Mouse (Mus musculus): ENCODE data around the gene Thoc5.

- TF ChIP-seq POLR2A (IDR thresholded peaks at IDR 0.05; ENCODE audit: extremely low read depth, insufficient read depth, low read length) (no peak), CTCF (IDR thresholded peaks at IDR 0.05; ENCODE audit: extremely low read depth, insufficient read depth, low read length) (no peak)
Observed at GRCm38 (mm10) chr11:4966888-4967287, 71.8 kb downstream of the Thoc5 start.

Data from cortical plate, adult 2 months (tissue).